Comparison of ENCODE assay signal across 13 mouse cellular contexts in genomic region chr15:49395966-49396365, GRCm38 (mm10).
A peak's percentile ranks its signal among the peaks of the same experiment; 100 is the strongest.
DNase-seq lines count a peak whose midpoint lies in the region; ATAC-seq and TF ChIP-seq lines count a peak whose summit lies in the region.
"Had no signal": no experiment of that assay in that cellular context is flagged by ENCODE, and none has a peak within 500 bp of the region (broad histone marks: within the 10 kb centered on the region; RNA-seq: fewer than 3 reads in every experiment).

No protein-coding gene starts in this region.

- intact Hi-C loops in left cerebral cortex, adult 2 months (cut with DNase I) = no loop called here

- no peak overlapping the region for H3K27ac ChIP-seq in forebrain, embryonic 12.5 days
- H3K27ac ChIP-seq in forebrain, embryonic 16.5 days (ENCODE audit: low read length) = no peak overlapping the region
- no peak overlapping the region for H3K27ac ChIP-seq in left cerebral cortex, adult 2 months
- H3K27ac ChIP-seq: embryonic facial prominence, embryonic 15.5 days; lung, embryonic 15.5 days; midbrain, embryonic 15.5 days had no signal

- H3K9me3 ChIP-seq in forebrain, embryonic 12.5 days = no peaks in the 10 kb centered on the region
- H3K9me3 ChIP-seq in forebrain, embryonic 16.5 days (ENCODE audit: control insufficient read depth, low read length) = no peaks in the 10 kb centered on the region
- H3K9me3 ChIP-seq: embryonic facial prominence, embryonic 15.5 days; lung, embryonic 15.5 days; midbrain, embryonic 15.5 days had no signal

- 43% methylated on average over 1 of the region's 1 CpGs for WGBS in forebrain, embryonic 12.5 days
- 44% methylated on average over 1 of the region's 1 CpGs for WGBS in forebrain, embryonic 16.5 days

- ATAC-seq in forebrain, embryonic 12.5 days (ENCODE audit: low FRiP score) = 0 out of 2 replicates have a peak, but pooled peaks have one; percentile 33
- no peak for ATAC-seq in forebrain, embryonic 16.5 days
- ATAC-seq: midbrain, embryonic 15.5 days had no signal

- no peak overlapping the region for H3K4me2 ChIP-seq in forebrain, embryonic 12.5 days
- no peak overlapping the region for H3K4me2 ChIP-seq in forebrain, embryonic 16.5 days (ENCODE audit: low read length)
- H3K4me2 ChIP-seq: embryonic facial prominence, embryonic 15.5 days; lung, embryonic 15.5 days; midbrain, embryonic 15.5 days had no signal

- H3K36me3 ChIP-seq in forebrain, embryonic 12.5 days (replicated peaks) = no peaks in the 10 kb centered on the region
- no peaks in the 10 kb centered on the region for H3K36me3 ChIP-seq in forebrain, embryonic 16.5 days (ENCODE audit: control insufficient read depth, insufficient read depth)
- H3K36me3 ChIP-seq: embryonic facial prominence, embryonic 15.5 days; lung, embryonic 15.5 days; midbrain, embryonic 15.5 days had no signal

- no peak overlapping the region for H3K9ac ChIP-seq in forebrain, embryonic 12.5 days
- H3K9ac ChIP-seq in forebrain, embryonic 16.5 days (replicated peaks; ENCODE audit: low read depth, low read length) = no peak overlapping the region
- H3K9ac ChIP-seq: embryonic facial prominence, embryonic 15.5 days; lung, embryonic 15.5 days; midbrain, embryonic 15.5 days had no signal

- TF ChIP-seq CTCF in left cerebral cortex, adult 2 months (IDR thresholded peaks at IDR 0.05) = peak; percentile 58

- H3K27me3 ChIP-seq in forebrain, embryonic 12.5 days = no peaks in the 10 kb centered on the region
- H3K27me3 ChIP-seq in forebrain, embryonic 16.5 days (replicated peaks; ENCODE audit: control insufficient read depth, insufficient read depth, low read length) = no peaks in the 10 kb centered on the region
- H3K27me3 ChIP-seq: embryonic facial prominence, embryonic 15.5 days; lung, embryonic 15.5 days; midbrain, embryonic 15.5 days had no signal

- H3K4me1 ChIP-seq in forebrain, embryonic 12.5 days = no peaks in the 10 kb centered on the region
- no peaks in the 10 kb centered on the region for H3K4me1 ChIP-seq in forebrain, embryonic 16.5 days (replicated peaks; ENCODE audit: control insufficient read depth, insufficient read depth, low read length)
- H3K4me1 ChIP-seq: embryonic facial prominence, embryonic 15.5 days; lung, embryonic 15.5 days; midbrain, embryonic 15.5 days had no signal

- H3K4me3 ChIP-seq in forebrain, embryonic 12.5 days (replicated peaks) = no peak overlapping the region
- no peak overlapping the region for H3K4me3 ChIP-seq in forebrain, embryonic 16.5 days (replicated peaks; ENCODE audit: low read length)
- no peak overlapping the region for H3K4me3 ChIP-seq in left cerebral cortex, adult 2 months
- H3K4me3 ChIP-seq: embryonic facial prominence, embryonic 15.5 days; lung, embryonic 15.5 days; midbrain, embryonic 15.5 days had no signal

- DNase-seq in left cerebral cortex, adult 2 months (ENCODE audit: extremely low spot score in 1 of 2, low spot score in 2 of 2) = no peak
- no peak for DNase-seq in left cerebral cortex, adult 8-10 months (ENCODE audit: low spot score in 2 of 2)
- DNase-seq in MEL-GATA-1-ER (ENCODE audit: extremely low read depth, low read depth) = peak; percentile 46
- peak; percentile 1 for DNase-seq in naive thymus-derived CD4-positive, alpha-beta T cell, adult 2 months (ENCODE audit: low read depth)
- no peak for DNase-seq in B cell, adult 2 months
- DNase-seq in urinary bladder, adult 18-20 months (ENCODE audit: low spot score in 2 of 2) = no peak
- DNase-seq: kidney, postnatal 10 days; thymus, postnatal 36 days had no signal

Comparison
In these comparisons a context has a peak if more than half of its experiments do, and no peak if none do; other contexts are left out.
1. DNase-seq: peak in MEL-GATA-1-ER (single experiment) and naive thymus-derived CD4-positive, alpha-beta T cell, adult 2 months (single experiment); none in left cerebral cortex, adult 2 months (0 of 2), left cerebral cortex, adult 8-10 months (0 of 2), B cell, adult 2 months (0 of 2) and urinary bladder, adult 18-20 months (0 of 2).